Mouse (Mus musculus) myocyte (in vitro differentiated cells): Measurements from ENCODE around the gene Ptprd.

Source experiments
- CEBPB ChIP-seq: IDR thresholded peaks from 2 replicates; pipeline ENCODE4 v1.6.1; 2011; ENCODE audit warnings: mild to moderate bottlenecking, moderate library complexity; ENCODE audit not compliant: poor library complexity, insufficient read depth, severe bottlenecking
- E2F4 ChIP-seq: IDR thresholded peaks from one replicate; pipeline ENCODE4 v1.6.1; 2011; ENCODE audit warnings: mild to moderate bottlenecking, control low read depth, moderate library complexity; ENCODE audit not compliant: insufficient read depth
- MAX ChIP-seq: IDR thresholded peaks from one replicate; pipeline ENCODE4 v1.6.1; 2011; ENCODE audit warnings: low read depth, mild to moderate bottlenecking, control low read depth
- MYOD1 ChIP-seq, 3 experiments: IDR thresholded peaks; one replicate each; pipeline ENCODE4 v1.6.1; 2011; ENCODE audit warnings: control low read depth in 2 of 3, low read depth in 2 of 3, mild to moderate bottlenecking in 2 of 3, moderate library complexity in 1 of 3; ENCODE audit not compliant: insufficient read length in 2 of 3, control insufficient read depth in 1 of 3
- MYOG ChIP-seq, 3 experiments: IDR thresholded peaks; one replicate each; pipeline ENCODE4 v1.6.1; 2011; ENCODE audit warnings: control low read depth in 2 of 3, low read depth in 2 of 3, mild to moderate bottlenecking in 2 of 3; ENCODE audit not compliant: insufficient read length in 2 of 3, control insufficient read depth in 1 of 3, insufficient read depth in 1 of 3
- POLR2A ChIP-seq: IDR thresholded peaks from one replicate; pipeline ENCODE4 v1.6.1; 2011; ENCODE audit warnings: low read depth, mild to moderate bottlenecking, control low read depth, moderate library complexity; ENCODE audit not compliant: insufficient read length
- POLR2AphosphoS2 ChIP-seq: IDR thresholded peaks from one replicate; pipeline ENCODE4 v1.6.1; 2011; ENCODE audit warnings: low read depth, control low read depth; ENCODE audit not compliant: insufficient read length
- TCF12 ChIP-seq: IDR thresholded peaks from one replicate; pipeline ENCODE4 v1.6.1; 2011; ENCODE audit warnings: mild to moderate bottlenecking, control low read depth; ENCODE audit not compliant: poor library complexity, insufficient read depth, severe bottlenecking
- TCF3 ChIP-seq: IDR thresholded peaks from one replicate; pipeline ENCODE4 v1.6.1; 2011; ENCODE audit warnings: low read depth, control low read depth; ENCODE audit not compliant: insufficient read length
- USF1 ChIP-seq: IDR thresholded peaks from one replicate; pipeline ENCODE4 v1.6.1; 2011; ENCODE audit warnings: low read depth, mild to moderate bottlenecking, control low read depth, moderate library complexity

DNA sequence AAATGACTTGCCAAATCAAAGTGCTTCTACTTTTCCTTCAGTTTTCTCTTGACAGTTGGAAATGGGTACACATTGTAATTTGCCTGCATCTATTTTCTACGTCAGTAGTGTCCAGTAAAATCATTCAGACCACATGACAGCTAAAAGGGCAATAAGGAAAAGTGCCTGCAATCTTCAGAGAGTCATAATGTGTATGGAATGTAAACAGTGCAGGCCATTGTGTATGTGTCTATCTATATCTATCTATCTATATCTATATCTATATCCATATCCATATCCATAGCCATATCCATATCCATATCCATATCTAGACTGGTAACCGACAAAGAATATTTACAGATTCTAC lies 1786.6 kb downstream of the Ptprd start:
- no peak for TF ChIP-seq POLR2A
- TF ChIP-seq TCF12: no peak
- TF ChIP-seq TCF3: no peak
- TF ChIP-seq E2F4: no peak
- TF ChIP-seq MYOG (IDR thresholded peaks at IDR 0.05; ENCODE audit: control insufficient read depth in 1 of 3, insufficient read depth in 1 of 3, insufficient read length in 2 of 3, low read depth in 2 of 3): no peak
- no peak for TF ChIP-seq USF1
- TF ChIP-seq CEBPB: no peak
- no peak for TF ChIP-seq POLR2AphosphoS2
- TF ChIP-seq MAX: no peak
- TF ChIP-seq MYOD1 (IDR thresholded peaks at IDR 0.05; ENCODE audit: control insufficient read depth in 1 of 3, insufficient read length in 2 of 3, low read depth in 2 of 3): no peak
